Mouse (Mus musculus) hindbrain, postnatal 0 days (tissue): Measurements from ENCODE around the gene Angel2. TPM values are rescaled to one million over a fixed set of nuclear protein-coding genes. Genes with fewer than 3 reads are reported as not detected.
"Not testable (repeated sequence)": the region's sequence is repeated elsewhere in the genome, so short reads cannot be mapped to it uniquely, and the experiment has no call there.

Experiments used
- ATAC-seq: fragments of 200-750 bp; cut with Nextera tagmentation; 2 replicates; pipeline ENCODE4 v1.8.0; 2017; ENCODE audit warnings: mild to moderate bottlenecking, moderate TSS enrichment, moderate library complexity
- DNase-seq: peaks from one replicate; pipeline ENCODE4 v3.0.0-alpha.2; 2015; ENCODE audit warnings: low spot score
- H3K27ac ChIP-seq: fragments of 300-500 bp; sonication (generic); 2 replicates; pipeline ENCODE4 v1.5.1; 2014; ENCODE audit warnings: mild to moderate bottlenecking
- H3K27me3 ChIP-seq: fragments of 300-500 bp; sonication (generic); 2 replicates; pipeline ENCODE4 v1.6.1; 2014; ENCODE audit warnings: low read length, mixed read lengths; ENCODE audit not compliant: insufficient read depth
- H3K36me3 ChIP-seq: fragments of 300-500 bp; sonication (generic); 2 replicates; pipeline ENCODE4 v1.6.1; 2014; ENCODE audit warnings: low read length, mixed read lengths; ENCODE audit not compliant: insufficient read depth
- H3K4me1 ChIP-seq: fragments of 300-500 bp; sonication (generic); 2 replicates; pipeline ENCODE4 v1.6.1; 2014; ENCODE audit warnings: antibody characterized with exemption, low read length, mixed read lengths; ENCODE audit not compliant: insufficient read depth
- H3K4me2 ChIP-seq: fragments of 300-500 bp; sonication (generic); 2 replicates; pipeline ENCODE4 v1.6.1; 2014; ENCODE audit warnings: low read depth, mild to moderate bottlenecking, low read length, moderate library complexity, mixed read lengths
- H3K4me3 ChIP-seq: fragments of 300-500 bp; sonication (generic); 2 replicates; pipeline ENCODE4 v1.5.1; 2014; ENCODE audit warnings: low read length
- H3K9ac ChIP-seq: fragments of 300-500 bp; sonication (generic); replicated peaks from 2 replicates; pipeline ENCODE4 v1.6.1; 2014; ENCODE audit warnings: mild to moderate bottlenecking, low read length, moderate library complexity, mixed read lengths
- H3K9me3 ChIP-seq: fragments of 300-500 bp; sonication (generic); 2 replicates; pipeline ENCODE4 v1.6.1; 2016; ENCODE audit warnings: low read length, mixed read lengths
- CTCF ChIP-seq: IDR thresholded peaks from 2 replicates; pipeline ENCODE4 v1.5.1; 2016; ENCODE audit warnings: antibody characterized with exemption, control low read depth, low read depth
- WGBS: fragments of 180-500 bp; shearing (Covaris S2); extraction: QIAGEN DNeasy Blood & Tissue Kit; methylation state at CpG from one replicate; pipeline ENCODE4 v1.1.7; 2014; 5-methylcytosine and 5-hydroxymethylcytosine counted together
- polyA plus RNA-seq: library from polyadenylated mRNA; unstranded; fragments of >200 nt; fragmentation: Nextera tagmentation; extraction: Ambion mirVana; gene quantifications from 2 replicates; pipeline ENCODE4 v1.2.1, GENCODE M21; 2015
- total RNA-seq: library from RNA; depleted of rRNA; stranded (reverse); fragments of >200 nt; gene quantifications from 2 replicates; pipeline ENCODE4 v1.2.3, GENCODE M21; 2014; rRNA removed

The Angel2 gene
- total RNA-seq = 25.3 and 28.4 TPM in 2 replicates
- polyA plus RNA-seq = 39.4 and 40.2 TPM in 2 replicates

- WGBS = 83% methylated on average over 3 of the region's 3 CpGs
- not testable (repeated sequence) for H3K27ac ChIP-seq, ATAC-seq, H3K9me3 ChIP-seq, H3K27me3 ChIP-seq, H3K4me3 ChIP-seq, H3K4me2 ChIP-seq, H3K36me3 ChIP-seq, H3K4me1 ChIP-seq, DNase-seq, H3K9ac ChIP-seq
Measured at GRCm38 (mm10) chr1:190924812-190925211, at the start of gene Angel2. TSS of gene Angel2 (plus strand) at chr1:190925112.

- Histone ChIP-seq H3K4me3 (no peak overlapping the region), H3K4me2 (no peak overlapping the region), H3K27me3 (no peaks in the 10 kb centered on the region), H3K9me3 (no peaks in the 10 kb centered on the region), H3K36me3 (peaks cover 9% of the 10 kb centered on the region; the same call in 1 of the 2 replicates), H3K27ac (no peak overlapping the region), H3K9ac (no peak overlapping the region), H3K4me1 (no peaks in the 10 kb centered on the region)
- 82% methylated on average over 6 of the region's 6 CpGs for WGBS
- ATAC-seq = no peak
- no peak for TF ChIP-seq CTCF
- no peak for DNase-seq
Measured at GRCm38 (mm10) chr1:190875751-190876150, 49.2 kb upstream of the Angel2 start.

- DNase-seq (no peak), ATAC-seq (no peak)
- Histone ChIP-seq H3K9ac (no peak overlapping the region), H3K4me3 (no peak overlapping the region), H3K36me3 (peaks cover 3% of the 10 kb centered on the region; the same call in 1 of the 2 replicates), H3K27ac (no peak overlapping the region), H3K9me3 (no peaks in the 10 kb centered on the region), H3K27me3 (no peaks in the 10 kb centered on the region), H3K4me2 (no peak overlapping the region), H3K4me1 (no peaks in the 10 kb centered on the region)
- 90% methylated on average over 6 of the region's 6 CpGs for WGBS
- no peak for TF ChIP-seq CTCF
Measured at GRCm38 (mm10) chr1:190880638-190881037, 44.3 kb upstream of the Angel2 start.

GRCm38 (mm10) chr1:190881422-190881821, 43.5 kb upstream of the Angel2 start:
- H3K36me3 ChIP-seq = peaks cover 8% of the 10 kb centered on the region; the same call in 1 of the 2 replicates
- DNase-seq (peak; percentile 89), ATAC-seq (peak; percentile 45; the same call in 1 of the 2 replicates)
- WGBS = 3% methylated on average over 2 of the region's 2 CpGs
- TF ChIP-seq CTCF = peak; percentile 80
- no peaks in the 10 kb centered on the region for H3K4me1 ChIP-seq
- H3K9me3 ChIP-seq = no peaks in the 10 kb centered on the region
- H3K9ac ChIP-seq = no peak overlapping the region
- H3K4me3 ChIP-seq = no peak overlapping the region
- no peak overlapping the region for H3K27ac ChIP-seq
- H3K4me2 ChIP-seq = no peak overlapping the region
- H3K27me3 ChIP-seq = no peaks in the 10 kb centered on the region

- H3K27ac ChIP-seq = no peak overlapping the region
- H3K36me3 ChIP-seq = peaks cover 27% of the 10 kb centered on the region; the same call in 1 of the 2 replicates
- no peak for TF ChIP-seq CTCF
- 92% methylated on average over 4 of the region's 4 CpGs for WGBS
- H3K9ac ChIP-seq = no peak overlapping the region
- ATAC-seq = no peak
- no peak overlapping the region for H3K4me3 ChIP-seq
- H3K4me2 ChIP-seq = no peak overlapping the region
- DNase-seq = no peak
- H3K27me3 ChIP-seq = no peaks in the 10 kb centered on the region
- no peaks in the 10 kb centered on the region for H3K4me1 ChIP-seq
- H3K9me3 ChIP-seq = no peaks in the 10 kb centered on the region
Measured at GRCm38 (mm10) chr1:190886014-190886413, 38.9 kb upstream of the Angel2 start.

GRCm38 (mm10) chr1:190888031-190888430, 36.9 kb upstream of the Angel2 start:
- no peaks in the 10 kb centered on the region for H3K9me3 ChIP-seq
- H3K36me3 ChIP-seq = peaks cover 31% of the 10 kb centered on the region; the same call in 1 of the 2 replicates
- no peak for ATAC-seq
- no peaks in the 10 kb centered on the region for H3K4me1 ChIP-seq
- no peak overlapping the region for H3K4me3 ChIP-seq
- no peak overlapping the region for H3K27ac ChIP-seq
- no peaks in the 10 kb centered on the region for H3K27me3 ChIP-seq
- H3K4me2 ChIP-seq = no peak overlapping the region
- no peak for TF ChIP-seq CTCF
- WGBS = 82% methylated on average over 2 of the region's 2 CpGs
- DNase-seq = no peak
- H3K9ac ChIP-seq = no peak overlapping the region

GRCm38 (mm10) chr1:190888646-190889045, 36.3 kb upstream of the Angel2 start:
- no peak overlapping the region for H3K27ac ChIP-seq
- H3K4me2 ChIP-seq = no peak overlapping the region
- peaks cover 31% of the 10 kb centered on the region; the same call in 1 of the 2 replicates for H3K36me3 ChIP-seq
- DNase-seq = no peak
- H3K27me3 ChIP-seq = no peaks in the 10 kb centered on the region
- H3K9ac ChIP-seq = no peak overlapping the region
- ATAC-seq = no peak
- no peaks in the 10 kb centered on the region for H3K4me1 ChIP-seq
- no peak overlapping the region for H3K4me3 ChIP-seq
- no peaks in the 10 kb centered on the region for H3K9me3 ChIP-seq
- 90% methylated on average over 16 of the region's 16 CpGs for WGBS
- no peak for TF ChIP-seq CTCF
